Mouse (Mus musculus) heart, adult 2 months (tissue): ENCODE measurements around the gene Notch1. TPM values are rescaled to one million over a fixed set of nuclear protein-coding genes. Genes with fewer than 3 reads are reported as not detected.

ENCODE experiments used
- DNase-seq, 2 experiments: peaks; one replicate each; pipeline ENCODE4 v3.0.0; 2021
- H3K27ac ChIP-seq: fragments of 200-600 bp; 2 replicates; pipeline ENCODE4 v1.8.1; 2022
- H3K27me3 ChIP-seq: fragments of 200-500 bp; 2 replicates; pipeline ENCODE4 v1.6.1; 2012; ENCODE audit warnings: mild to moderate bottlenecking, low read length, inconsistent platforms, mixed read lengths; ENCODE audit not compliant: control insufficient read depth, insufficient read depth
- H3K36me3 ChIP-seq: fragments of 200-500 bp; 2 replicates; pipeline ENCODE4 v1.6.1; 2012; ENCODE audit warnings: low read length, inconsistent platforms; ENCODE audit not compliant: control insufficient read depth, insufficient read depth
- H3K4me1 ChIP-seq: fragments of 200-500 bp; 2 replicates; pipeline ENCODE4 v1.6.1; 2011; ENCODE audit warnings: low read length; ENCODE audit not compliant: control insufficient read depth, insufficient read depth
- H3K4me3 ChIP-seq: fragments of 200-600 bp; 2 replicates; pipeline ENCODE4 v1.8.1; 2022
- H3K79me2 ChIP-seq: fragments of 200-500 bp; replicated peaks from 2 replicates; pipeline ENCODE4 v1.6.1; 2012; ENCODE audit warnings: mild to moderate bottlenecking, inconsistent platforms, low read length, moderate library complexity, mixed read lengths; ENCODE audit not compliant: control insufficient read depth, insufficient read depth
- H3K9ac ChIP-seq: fragments of 200-500 bp; 2 replicates; pipeline ENCODE4 v1.6.1; 2012; ENCODE audit warnings: low read depth, mild to moderate bottlenecking, control low read depth, inconsistent platforms, low read length, mixed read lengths
- CTCF ChIP-seq: fragments of 200-600 bp; IDR thresholded peaks from 2 replicates; pipeline ENCODE4 v1.8.1; 2022; ENCODE audit warnings: antibody characterized with exemption, mild to moderate bottlenecking, moderate library complexity
- EP300 ChIP-seq: fragments of 200-500 bp; IDR thresholded peaks from 2 replicates; pipeline ENCODE4 v1.6.1; 2011; ENCODE audit warnings: low read depth, low read length, control low read depth; ENCODE audit not compliant: insufficient read depth
- POLR2A ChIP-seq: fragments of 200-500 bp; IDR thresholded peaks from 2 replicates; pipeline ENCODE4 v1.6.1; 2011; ENCODE audit warnings: mild to moderate bottlenecking, low read depth, low read length, control low read depth; ENCODE audit not compliant: insufficient read depth
- WGBS: fragments of 180-500 bp; shearing (Covaris S2); methylation state at CpG from one replicate; pipeline ENCODE4 v1.1.7; 2018; 5-methylcytosine and 5-hydroxymethylcytosine counted together
- intact Hi-C: fragments of 180-260 bp; cut with DNase I; formaldehyde crosslinking; loops from one replicate; pipeline ENCODE4 v1.15.1; 2025
- polyA plus RNA-seq: library from polyadenylated mRNA; depleted of rRNA; stranded (reverse); fragments of >200 nt; gene quantifications from 2 replicates; pipeline ENCODE4 v1.2.3, GENCODE M21; 2012
- total RNA-seq, 2 experiments: library from RNA; stranded (reverse); gene quantifications; 2 replicates each; pipeline ENCODE4 v1.2.3; 2021

Notch1 gene
- total and polyA plus RNA-seq, 3 experiments = 23.2 to 32.4 (median 31.6) TPM

GRCm38 (mm10) chr2:26461667-26462066 lies 54.8 kb downstream of the Notch1 start:
- Histone ChIP-seq H3K79me2 (no peaks in the 10 kb centered on the region; the same call in 1 of the 2 replicates), H3K27ac (no peak overlapping the region; the same call in 1 of the 2 replicates), H3K4me3 (no peak overlapping the region), H3K4me1 (peaks cover 6% of the 10 kb centered on the region), H3K27me3 (no peaks in the 10 kb centered on the region), H3K36me3 (no peaks in the 10 kb centered on the region), H3K9ac (no peak overlapping the region)
- intact Hi-C loops = no loop called here
- TF ChIP-seq EP300 (no peak), POLR2A (no peak), CTCF (no peak)
- 66% methylated on average over 5 of the region's 5 CpGs for WGBS
- DNase-seq = no peak

GRCm38 (mm10) chr2:26460837-26461236 lies 55.6 kb downstream of the Notch1 start:
- Histone ChIP-seq H3K27me3 (no peaks in the 10 kb centered on the region), H3K9ac (no peak overlapping the region), H3K27ac (no peak overlapping the region), H3K4me1 (peaks cover 6% of the 10 kb centered on the region), H3K79me2 (no peaks in the 10 kb centered on the region; the same call in 1 of the 2 replicates), H3K36me3 (no peaks in the 10 kb centered on the region), H3K4me3 (no peak overlapping the region)
- intact Hi-C loops = no loop called here
- no peak for DNase-seq
- TF ChIP-seq CTCF (no peak), EP300 (no peak), POLR2A (no peak)
- WGBS = 83% methylated on average over 13 of the region's 13 CpGs

GRCm38 (mm10) chr2:26460097-26460646 lies 56.3 kb downstream of the Notch1 start:
- 80% methylated on average over 16 of the region's 16 CpGs for WGBS

GRCm38 (mm10) chr2:26459478-26459877 lies 57.0 kb downstream of the Notch1 start:
- 66% methylated on average over 6 of the region's 6 CpGs for WGBS
- H3K4me1 ChIP-seq = peaks cover 6% of the 10 kb centered on the region
- DNase-seq = no peak
- no peaks in the 10 kb centered on the region; the same call in 1 of the 2 replicates for H3K79me2 ChIP-seq
- H3K9ac ChIP-seq = no peak overlapping the region
- no peak overlapping the region for H3K4me3 ChIP-seq
- intact Hi-C loops = loop anchor here (2.0 kb wide), 1 partner anchor 13 kb away; no protein-coding TSS in a partner anchor
- H3K27me3 ChIP-seq = no peaks in the 10 kb centered on the region
- no peaks in the 10 kb centered on the region for H3K36me3 ChIP-seq
- TF ChIP-seq EP300 = no peak
- TF ChIP-seq CTCF = no peak
- TF ChIP-seq POLR2A = no peak
- no peak overlapping the region for H3K27ac ChIP-seq

More at GRCm38 (mm10) chr2:26460097-26460646, 56.3 kb downstream of the Notch1 start:
- H3K4me3 ChIP-seq = no peak overlapping the region
- H3K36me3 ChIP-seq = no peaks in the 10 kb centered on the region
- no peak overlapping the region for H3K27ac ChIP-seq
- H3K79me2 ChIP-seq = no peaks in the 10 kb centered on the region; the same call in 1 of the 2 replicates
- H3K27me3 ChIP-seq = no peaks in the 10 kb centered on the region
- no peak for DNase-seq
- peaks cover 6% of the 10 kb centered on the region for H3K4me1 ChIP-seq
- no peak for TF ChIP-seq EP300
- TF ChIP-seq CTCF = no peak
- TF ChIP-seq POLR2A = no peak
- intact Hi-C loops = no loop called here
- no peak overlapping the region for H3K9ac ChIP-seq

- 44% methylated on average over 7 of the region's 7 CpGs for WGBS
- Histone ChIP-seq H3K27me3 (no peaks in the 10 kb centered on the region), H3K27ac (peak overlapping the region; percentile 29; the same call in 1 of the 2 replicates), H3K4me3 (no peak overlapping the region), H3K9ac (no peak overlapping the region), H3K79me2 (no peaks in the 10 kb centered on the region; the same call in 1 of the 2 replicates), H3K36me3 (no peaks in the 10 kb centered on the region), H3K4me1 (peaks cover 6% of the 10 kb centered on the region)
- intact Hi-C loops = loop anchor here (2.0 kb wide), 1 partner anchor 14 kb away; no protein-coding TSS in a partner anchor
- TF ChIP-seq POLR2A (0 out of 2 replicates have a peak, but pooled peaks have one; percentile 24), CTCF (no peak), EP300 (0 out of 2 replicates have a peak, but pooled peaks have one; percentile 11)
- peak; percentile 59 to 61 for DNase-seq
These were observed 57.9 kb downstream of the Notch1 start for GRCm38 (mm10) chr2:26458402-26459124.
